Mouse (Mus musculus) kidney, postnatal 4 days (tissue): Measurements from ENCODE around the gene Smap1.
"Not testable (repeated sequence)": the region's sequence is repeated elsewhere in the genome, so short reads cannot be mapped to it uniquely, and the experiment has no call there.

Experiments used
- DNase-seq, 2 experiments: peaks; one replicate each; pipeline ENCODE4 v3.0.0; 2021; ENCODE audit warnings: mixed read lengths in 2 of 2

Gene Smap1

DNA sequence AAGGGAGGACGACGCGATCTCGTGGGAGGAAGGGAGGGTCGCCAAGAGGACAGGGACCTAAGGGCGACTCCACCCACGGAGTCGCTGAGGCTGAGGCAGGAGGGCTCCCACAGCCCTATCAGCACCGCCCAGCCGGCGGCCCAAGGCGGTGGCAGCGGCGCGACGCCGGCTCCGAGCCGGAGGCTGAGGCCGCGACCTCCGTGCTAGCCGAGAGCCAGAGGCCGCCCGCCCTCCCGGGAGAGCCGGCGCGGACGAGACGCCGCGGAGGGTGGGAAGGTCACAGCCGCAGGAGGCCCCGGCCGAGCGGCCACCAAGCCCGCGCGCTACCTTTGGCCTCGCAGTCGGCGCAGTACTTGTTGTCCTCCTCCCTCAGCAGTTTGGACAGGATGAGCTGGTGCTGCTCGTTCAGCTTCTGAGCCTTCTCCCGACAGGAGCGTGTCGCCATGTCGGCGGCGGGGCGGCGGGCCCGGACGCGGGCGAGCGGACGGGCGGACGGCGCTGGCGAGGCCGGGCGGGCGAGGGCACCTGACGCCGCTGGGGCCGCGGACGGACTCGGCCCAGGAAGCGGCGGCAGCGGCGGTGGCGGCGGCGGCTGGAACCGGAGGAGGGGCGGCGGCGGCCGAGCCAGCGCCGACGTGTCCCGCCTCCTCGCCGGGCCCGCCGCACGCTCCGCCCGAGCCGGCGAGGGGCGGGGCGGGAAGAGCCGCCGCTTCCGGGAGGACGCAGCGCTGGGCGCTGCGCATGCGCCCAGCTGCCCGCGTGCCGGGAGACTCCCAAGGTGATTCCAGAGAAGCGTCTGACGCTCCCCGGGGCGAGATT is at the start of gene Smap1:
Smap1 (minus strand) TSS at position 607 of the 819 bp plus-strand sequence.
- DNase-seq = peak; percentile 84 to 91

DNA sequence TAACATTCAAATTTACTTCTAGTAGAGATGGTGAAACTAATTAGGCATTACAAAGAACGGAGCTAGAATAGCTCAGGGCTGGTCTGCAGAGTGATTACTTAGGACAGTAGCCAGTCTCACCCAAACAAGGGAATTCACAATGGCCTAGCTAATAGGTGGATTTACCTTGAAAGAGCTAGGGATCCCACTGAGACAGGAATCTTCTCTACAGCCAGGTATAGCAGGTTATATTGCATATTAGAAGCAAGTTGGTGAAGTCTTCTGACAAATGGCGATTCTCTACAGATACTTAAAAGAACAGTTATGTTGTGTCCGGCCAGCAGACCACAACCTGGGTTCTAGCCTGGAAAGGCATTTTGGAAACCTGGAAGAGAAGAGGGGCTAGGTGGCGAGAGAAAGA is 49.0 kb upstream of the Smap1 start:
- DNase-seq = not testable (repeated sequence)

DNA sequence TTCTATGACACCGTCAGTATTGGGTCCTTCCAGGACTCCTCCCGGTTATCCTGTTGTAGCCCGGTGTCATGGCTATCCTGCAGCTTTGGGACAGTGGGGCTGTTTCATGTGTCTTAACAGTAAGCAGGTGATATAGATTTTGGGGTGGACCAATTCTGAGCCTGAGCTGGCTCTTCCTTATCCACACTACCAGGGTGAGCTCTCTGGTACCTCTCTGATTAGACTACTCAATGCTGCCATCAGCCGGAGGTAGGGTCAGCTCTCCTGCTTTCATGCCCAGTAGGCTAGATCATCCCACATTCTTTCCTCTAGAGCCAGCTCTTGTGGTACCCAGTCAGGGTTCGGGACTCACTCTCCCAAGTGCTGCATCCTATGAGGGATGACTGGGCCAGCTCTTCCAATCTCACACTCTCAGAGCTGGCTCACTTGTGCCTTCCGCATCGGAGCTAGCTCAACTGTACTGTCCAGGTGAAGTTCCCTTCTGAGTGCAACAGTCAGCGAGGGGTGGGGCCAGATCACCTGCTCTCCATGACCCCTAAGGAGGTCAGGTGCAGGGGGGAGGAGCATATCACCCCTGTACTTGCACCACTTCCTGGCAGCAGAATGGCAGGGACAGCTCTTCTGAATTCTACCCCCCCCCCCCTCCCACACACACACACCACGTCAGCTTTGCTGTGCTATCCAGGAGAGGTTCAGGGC is 46.1 kb upstream of the Smap1 start:
- DNase-seq = no peak

DNA sequence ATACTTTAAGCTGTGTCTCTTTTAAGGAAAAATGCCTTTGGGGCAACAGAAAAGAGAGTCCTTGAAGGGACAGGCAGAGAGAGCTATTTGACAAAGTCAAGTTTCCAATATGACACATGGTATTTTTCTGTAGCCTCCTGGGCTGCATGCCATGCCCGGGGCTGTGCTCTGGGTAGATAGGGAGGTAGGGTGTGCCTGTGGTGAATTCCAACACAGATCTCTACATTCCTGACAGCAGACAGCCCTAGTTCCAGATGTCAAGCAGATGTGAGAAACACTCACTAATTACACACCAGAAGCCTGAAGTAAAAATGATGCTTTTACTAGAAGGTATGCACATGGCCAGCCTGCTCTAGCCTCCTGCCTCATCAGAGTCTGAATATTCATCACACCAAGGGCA is 44.1 kb upstream of the Smap1 start:
- DNase-seq = no peak

DNA sequence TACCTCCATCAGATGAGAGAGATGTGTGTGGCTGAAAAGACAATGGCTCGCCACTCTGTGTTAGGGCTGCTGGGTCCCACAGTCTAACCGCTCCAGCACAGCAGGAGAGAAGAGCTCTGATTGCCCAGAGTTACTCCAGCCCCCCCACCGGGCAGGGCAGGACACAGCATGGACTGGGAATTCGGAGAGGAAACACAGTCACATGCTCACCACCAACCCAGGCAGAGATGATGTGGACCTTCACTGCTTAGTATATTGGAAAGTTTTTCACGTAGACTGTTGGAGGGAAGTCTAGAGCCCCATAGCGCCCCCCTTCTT is 37.3 kb upstream of the Smap1 start:
- peak; percentile 4 to 14 for DNase-seq

DNA sequence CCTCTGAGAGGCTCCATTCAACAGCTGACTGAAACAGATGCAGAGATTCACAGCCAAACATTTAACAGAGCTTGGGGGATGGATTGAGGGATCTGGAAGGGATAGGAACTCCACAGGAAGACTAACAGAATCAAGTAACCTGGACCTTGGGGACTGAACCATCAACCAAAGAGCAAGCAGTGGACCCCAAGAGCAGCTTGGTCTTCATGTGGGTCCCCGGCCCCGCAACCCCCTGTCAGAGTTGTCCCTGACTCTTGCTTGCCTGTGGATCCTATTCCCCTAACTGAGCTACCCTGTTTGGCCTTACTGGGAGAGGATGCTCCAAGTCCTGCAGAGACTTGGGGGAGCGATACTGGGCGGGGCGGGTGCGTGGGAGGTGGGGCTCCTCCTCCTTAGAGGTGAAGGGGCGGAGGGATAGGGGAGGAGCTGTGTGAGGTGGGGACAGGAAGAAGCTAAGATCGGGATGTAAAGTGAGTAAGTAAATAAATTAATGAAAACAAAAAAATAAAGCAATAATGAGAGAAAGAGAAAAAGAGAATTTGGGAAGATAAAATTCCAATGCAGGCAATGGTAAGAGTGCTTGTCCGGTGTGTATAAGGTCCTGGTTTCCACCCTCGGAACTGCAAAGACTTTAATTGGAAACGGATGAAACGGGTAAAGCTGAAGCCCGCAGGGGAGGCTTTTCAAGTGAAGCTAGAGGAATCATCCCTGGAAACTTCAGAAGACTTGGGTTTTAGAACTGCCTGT is 36.7 kb upstream of the Smap1 start:
- peak; percentile 20 to 35 for DNase-seq

DNA sequence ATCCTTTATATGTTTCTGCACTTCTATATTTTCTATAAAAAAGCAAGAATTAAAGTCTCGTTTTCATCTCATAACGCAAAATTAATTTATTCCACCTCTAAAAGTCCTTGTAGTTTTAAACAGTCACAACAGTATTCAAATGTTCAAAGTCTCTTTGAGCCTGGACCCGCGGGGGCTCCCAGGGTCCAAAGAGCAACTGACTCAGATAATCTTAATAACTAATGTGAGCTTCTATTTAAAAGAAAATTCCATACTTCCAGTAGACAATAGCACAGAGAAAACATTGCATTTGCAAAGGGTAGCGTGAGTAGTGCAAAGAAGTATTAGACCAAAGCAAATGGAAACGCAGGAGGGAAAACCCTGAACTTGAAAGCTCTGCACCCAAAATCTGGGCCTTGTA is 36.0 kb upstream of the Smap1 start:
- no peak for DNase-seq

DNA sequence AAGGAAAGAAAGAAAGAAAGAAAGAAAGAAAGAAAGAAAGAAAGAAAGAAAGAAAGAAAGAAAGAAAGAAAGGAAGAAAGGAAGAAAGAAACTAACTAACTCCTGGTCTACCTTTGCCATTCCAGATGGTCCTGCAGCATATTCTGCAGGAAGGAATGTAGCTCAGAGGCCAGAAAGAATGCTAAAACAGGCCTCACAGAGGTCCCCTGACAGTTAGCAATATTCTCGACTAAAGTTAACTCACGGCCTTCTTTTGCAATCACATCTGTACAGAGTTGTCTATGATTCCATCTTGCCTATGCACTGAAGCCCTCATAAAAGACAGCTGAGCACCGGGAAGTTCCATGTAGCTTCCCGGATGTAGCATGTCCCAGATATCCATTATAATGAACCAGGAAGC is 33.4 kb upstream of the Smap1 start:
- no peak for DNase-seq

DNA sequence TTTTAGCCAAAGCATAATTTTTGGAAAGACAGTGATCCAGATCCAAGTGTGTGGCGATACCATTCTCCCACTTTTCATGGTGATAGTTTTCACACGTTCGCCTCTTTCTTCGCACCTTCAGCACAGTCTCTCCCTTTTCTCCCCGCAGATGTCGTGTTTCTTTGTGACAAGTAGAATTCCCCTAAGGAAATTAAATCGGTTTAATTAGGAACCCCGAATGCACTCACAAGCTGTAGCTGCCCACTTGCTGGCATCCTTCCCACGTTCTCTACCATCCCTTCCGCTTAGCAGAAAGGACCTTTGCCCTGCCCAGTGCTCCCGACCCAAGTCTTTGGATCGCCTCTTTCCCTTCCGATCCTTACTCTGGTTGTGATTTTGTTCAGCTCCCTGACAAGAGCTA is 31.8 kb upstream of the Smap1 start:
- DNase-seq = peak; percentile 19 to 46

DNA sequence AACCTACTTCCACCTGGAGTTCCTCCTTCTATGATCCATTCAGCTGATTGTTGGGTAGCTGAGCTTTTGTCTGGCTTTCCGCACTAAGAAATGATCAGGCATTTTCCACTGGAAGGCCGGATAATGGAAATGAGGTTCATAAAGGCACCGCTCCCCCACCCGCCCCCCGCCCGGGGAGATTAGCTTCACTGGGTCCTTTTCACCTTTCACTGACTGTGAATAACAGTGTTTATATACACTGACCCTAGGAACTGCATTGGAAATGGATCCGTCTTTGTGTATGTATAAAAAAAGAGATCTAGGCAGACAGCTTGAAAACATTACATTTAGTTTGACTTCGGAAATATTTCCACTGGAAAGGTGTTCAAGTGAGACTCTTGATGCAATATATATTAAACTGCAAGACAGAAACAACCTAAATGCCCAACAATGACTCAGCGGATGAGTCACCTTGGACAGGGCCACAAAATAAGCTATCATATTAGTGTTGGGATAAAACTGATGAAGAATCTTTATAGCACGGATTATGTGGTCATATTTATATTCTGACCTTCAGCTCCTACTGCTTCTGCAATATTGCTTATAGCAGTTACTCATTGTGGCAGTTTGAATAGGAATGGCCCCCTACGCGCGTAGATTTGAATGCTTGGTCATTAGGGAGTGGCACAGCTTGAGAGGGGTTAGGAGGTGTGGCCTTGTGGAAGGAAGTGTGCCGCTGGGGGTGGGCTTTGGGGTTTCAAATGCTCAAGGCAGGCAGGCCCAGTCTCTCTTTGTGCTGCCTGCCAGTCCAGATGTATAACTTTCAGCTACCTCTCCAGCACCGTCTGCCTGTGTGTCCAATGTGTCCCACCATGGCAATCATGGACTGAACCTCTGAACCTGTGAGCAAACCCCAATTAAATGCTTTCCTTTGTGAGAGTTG is 26.9 kb upstream of the Smap1 start:
- no peak for DNase-seq

DNA sequence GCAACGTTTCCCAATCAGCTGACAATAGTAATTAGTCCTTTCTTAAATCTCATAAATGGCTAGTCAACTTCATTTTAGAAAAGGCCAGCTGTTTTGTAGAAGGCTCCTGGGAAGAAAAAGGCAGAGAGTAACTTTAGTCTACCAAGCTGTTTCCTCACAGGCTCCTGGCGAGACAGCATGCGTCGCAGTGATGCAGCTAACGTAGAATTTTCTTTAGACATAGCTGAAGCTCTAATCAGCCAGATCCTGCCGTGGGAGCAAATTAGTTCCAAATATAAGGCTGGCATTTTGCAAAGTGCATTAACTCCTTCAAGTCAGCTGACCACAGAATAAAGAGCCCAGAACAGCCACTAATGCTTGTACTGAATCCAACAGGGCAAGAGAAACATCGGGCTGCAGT is 26.2 kb upstream of the Smap1 start:
- no peak for DNase-seq

DNA sequence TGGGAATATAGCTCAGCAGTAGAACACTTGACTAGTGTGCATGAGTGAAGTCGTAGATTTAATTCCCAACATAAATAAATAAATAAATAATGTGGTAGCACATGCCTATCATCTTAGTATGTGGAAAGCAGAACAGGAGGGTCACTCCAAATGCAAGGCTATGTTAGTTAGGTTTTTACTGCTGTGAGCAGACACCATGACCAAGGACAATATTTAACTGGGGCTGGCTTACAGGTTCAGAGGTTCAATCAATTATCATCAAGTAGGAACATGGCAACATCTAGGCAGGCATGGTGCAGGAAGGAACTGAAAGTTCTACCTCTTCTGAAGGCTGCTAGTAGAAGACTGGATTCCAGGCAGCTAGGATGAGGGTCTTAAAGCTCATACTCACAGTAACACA is 22.0 kb upstream of the Smap1 start:
- no peak for DNase-seq

DNA sequence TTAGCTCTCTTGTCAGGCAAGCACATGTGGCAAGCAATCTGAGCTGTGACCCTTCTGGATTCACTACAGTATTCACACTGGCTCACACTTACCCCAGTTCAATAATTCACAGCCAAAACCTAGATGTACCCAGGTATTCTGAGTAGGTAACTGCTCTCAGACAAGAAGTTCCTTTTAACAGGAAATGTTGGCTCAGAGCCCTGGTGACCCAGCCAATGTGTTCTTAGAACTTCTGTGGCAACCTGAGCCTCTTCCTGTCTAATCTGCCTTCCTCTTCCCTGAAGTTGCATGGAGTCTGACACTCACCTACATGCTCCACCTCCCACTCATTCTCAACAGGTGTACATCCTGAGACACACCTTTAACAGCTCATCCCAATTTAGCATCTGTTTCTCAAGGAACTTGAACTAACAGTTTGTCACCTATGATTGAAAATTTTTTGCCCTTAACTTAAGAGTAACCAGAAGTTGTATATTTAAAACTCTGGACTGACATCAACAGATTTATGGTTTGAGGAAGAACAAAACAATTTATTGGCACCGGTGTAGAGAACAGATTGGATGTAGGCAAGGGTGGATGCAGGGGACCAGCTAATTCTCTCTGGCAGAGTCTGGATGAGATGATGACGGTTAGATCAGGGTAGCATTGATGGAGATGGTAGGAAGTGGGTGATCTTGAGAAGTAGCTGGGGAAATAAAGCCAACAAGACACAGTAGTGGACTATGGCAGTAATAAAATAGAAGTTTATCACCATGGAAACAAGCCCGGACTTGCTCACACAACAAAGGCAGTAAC is 21.2 kb upstream of the Smap1 start:
- DNase-seq = no peak

DNA sequence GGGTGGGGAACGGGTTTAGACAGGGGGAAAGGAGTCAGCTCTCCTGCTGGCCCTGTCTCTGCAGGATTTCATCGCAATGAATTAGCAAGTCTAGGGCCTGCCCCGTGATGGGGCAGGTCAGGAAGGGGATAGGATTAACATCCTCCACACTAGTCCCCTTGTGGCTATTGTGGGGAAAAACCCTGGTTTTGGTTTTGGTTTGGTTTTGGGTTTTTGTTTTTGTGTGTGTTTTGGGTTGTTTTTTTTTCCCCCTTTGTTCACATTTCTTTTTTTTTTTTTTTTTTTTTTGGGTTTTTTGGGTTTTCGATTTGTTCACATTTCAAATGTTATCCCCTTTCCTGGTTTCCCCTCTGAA is 13.3 kb upstream of the Smap1 start:
- no peak for DNase-seq

DNA sequence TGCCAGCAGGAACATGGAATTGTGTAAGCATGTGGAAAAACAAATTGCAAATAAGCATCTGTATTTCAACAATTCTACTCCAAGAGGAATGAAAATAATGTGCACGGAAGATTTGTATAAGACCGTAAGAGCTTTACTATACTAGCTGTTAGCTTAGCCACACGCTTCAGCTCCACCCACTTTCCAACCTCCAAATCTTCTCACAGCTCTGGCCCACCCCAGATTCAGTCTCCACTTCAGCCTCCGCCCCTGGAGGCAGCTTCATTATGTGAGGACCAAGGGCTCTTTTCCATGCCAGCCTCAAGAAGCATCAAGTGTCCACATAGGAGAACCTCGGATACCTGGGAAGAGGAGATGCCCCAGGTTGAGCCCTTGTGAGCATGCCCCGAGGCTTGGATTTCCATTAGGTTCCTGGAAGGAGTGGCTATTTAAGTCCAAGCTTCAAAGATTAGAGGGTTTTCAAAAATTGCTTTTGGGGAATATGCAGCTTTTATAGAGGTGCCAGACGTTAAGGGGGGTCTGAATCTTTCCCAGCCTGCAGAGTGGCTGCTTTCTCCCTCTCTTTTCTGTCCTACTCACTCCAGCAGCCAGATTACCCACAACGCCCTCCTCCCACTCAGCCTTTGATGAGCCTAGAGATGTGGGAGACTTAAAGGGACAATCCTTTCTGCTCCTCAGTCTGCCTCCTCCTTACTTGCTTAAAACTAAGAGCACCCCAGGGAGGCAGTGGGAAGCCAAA is 12.7 kb upstream of the Smap1 start:
- no peak for DNase-seq

DNA sequence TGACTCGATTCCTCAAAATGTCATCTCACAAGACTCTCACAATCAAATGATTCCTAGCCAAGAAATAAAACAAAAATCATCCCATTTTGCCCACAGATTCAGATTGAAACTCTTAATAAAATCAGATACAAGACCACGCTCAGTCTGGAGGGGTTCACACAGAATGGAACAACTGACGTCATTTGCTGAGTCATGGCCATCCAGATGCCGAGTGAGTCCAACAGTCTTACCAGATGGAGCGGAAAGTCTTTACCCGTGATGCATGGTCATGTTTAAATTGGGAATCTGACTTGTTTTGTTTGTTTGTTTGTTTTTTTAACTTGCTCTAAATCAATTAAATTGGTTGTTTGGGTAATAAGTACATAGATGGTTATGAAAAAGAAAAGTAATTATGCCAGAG is 7.3 kb upstream of the Smap1 start:
- no peak for DNase-seq

DNA sequence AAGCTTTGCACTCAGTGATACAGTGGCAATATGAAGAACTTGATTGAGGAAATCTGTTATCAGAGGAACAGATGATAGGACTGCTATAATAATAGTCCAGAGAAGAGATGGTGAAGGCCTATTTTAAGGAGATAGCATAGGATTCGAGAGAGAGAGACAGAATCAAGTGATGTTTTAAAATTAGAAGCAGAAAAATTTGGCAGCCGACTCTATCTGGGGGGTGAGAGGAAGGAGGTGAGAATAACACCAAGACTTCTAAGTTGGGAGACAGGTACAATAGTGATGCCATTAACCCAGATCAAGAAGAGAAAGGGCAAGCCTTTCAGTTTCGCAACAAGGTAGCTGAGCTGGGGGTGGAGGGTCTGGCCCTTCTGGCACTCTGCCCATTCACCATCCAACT is 6.3 kb upstream of the Smap1 start:
- DNase-seq = no peak

DNA sequence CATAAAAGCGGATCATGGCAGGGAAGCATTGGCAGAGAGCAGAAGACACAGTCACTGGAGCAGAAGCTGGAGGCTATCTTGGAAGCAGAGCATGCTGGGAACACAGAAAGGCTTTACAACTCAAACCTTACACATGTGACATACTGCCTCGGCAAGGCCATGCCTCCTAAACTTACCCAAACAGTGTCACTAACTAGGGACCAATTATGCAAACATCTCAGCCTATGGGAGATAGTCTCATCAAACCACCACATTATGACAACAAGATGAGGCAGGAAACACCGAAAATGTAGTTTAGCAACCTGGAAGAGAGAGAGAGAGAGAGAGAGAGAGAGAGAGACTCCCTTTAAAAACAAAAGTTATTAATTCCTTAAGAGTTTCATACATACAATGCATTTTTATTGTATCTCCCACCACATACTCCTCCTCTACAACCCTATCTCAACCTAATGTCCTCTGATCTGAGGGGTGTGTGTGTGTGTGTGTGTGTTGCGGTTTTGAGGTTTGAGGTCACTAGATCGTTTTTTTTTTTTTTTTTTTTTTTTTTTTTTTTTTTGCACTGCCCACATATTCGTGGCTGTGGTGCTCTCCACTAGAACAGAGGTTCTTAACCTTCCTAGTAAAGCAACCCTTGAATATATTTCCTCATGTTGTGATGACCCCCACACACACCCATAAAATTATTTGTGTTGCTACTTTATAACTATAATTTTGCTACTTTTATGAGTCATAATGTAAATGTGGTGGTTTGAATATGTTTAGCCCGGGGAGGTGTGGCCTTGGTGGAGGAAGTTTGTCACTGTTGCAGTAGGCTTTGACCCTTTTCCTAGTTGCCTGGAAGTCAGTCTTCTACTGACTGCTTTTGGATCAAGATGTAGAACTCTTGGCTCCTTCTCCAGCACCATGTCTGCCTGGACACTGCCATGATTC is 1.9 kb upstream of the Smap1 start:
- DNase-seq = no peak

DNA sequence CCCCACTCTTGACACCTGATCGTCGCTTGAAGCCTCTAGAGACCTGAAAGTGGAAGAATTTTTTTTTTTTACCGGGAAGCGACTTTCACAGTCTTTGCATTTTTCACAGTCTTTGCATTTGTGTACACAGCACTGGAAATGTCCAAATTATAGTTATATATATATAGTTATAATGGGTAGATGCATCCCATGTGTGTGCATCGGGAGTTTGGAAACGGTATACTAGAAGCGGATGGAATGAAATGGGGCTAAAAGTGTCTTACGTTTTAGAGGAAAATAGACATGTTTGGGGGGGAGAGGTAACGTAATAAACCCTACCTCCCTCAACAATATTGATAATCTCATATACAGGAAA is 390 bp upstream of the Smap1 start:
- no peak for DNase-seq

DNA sequence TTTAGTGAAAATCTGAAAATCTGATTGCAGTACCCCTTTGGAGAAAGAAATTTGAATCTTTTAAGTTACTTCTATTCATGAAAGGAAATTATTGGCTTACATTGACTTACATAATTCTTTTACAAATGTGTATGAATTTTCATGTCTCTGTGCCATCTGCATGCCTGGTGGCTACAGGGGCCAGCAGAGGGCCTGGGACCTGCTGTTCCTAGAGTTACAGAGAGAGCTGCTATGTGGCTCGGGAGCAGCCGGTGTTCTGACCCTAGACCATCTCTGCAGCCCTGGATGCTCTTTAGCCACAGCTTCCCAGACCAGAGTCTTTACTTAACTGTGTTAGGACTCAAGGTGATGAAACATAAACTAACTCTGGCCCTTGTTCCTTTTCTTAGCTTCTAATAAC is 1.8 kb downstream of the Smap1 start:
- DNase-seq = peak; percentile 39 to 51
